Mouse (Mus musculus) C2C12 (cell line): ENCODE measurements around the gene Rbpms2.

ENCODE experiments used
- CTCF ChIP-seq: IDR thresholded peaks from one replicate; pipeline ENCODE4 v1.5.1; 2011; ENCODE audit not compliant: control insufficient read depth, insufficient read depth, insufficient read length
- USF1 ChIP-seq: IDR thresholded peaks from one replicate; pipeline ENCODE4 v1.6.1; 2011; ENCODE audit warnings: low read depth, mild to moderate bottlenecking, control low read depth, moderate library complexity

DNA sequence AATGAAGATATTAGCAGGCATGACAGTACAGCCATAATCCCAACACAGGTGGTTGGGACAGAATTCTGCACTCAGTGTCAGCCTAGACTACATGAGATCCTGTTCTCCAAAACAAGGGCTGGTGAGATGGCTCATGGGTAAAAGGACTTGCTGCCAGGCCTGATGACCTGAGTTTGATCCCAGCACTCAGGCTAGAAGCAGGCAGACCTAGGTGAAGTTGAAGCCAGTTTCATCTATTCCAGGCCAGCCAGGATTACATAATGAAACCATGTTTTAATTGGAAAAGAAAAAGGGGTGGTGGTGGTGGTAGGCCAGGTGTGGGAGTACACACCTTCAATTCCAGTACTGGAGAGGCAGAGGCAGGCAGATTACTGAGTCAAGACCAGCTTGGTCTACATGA lies 68.5 kb downstream of the Rbpms2 start:
- TF ChIP-seq CTCF = no peak
- TF ChIP-seq USF1 = no peak
